Mouse (Mus musculus): ENCODE data around the gene Etv4. TPM values are rescaled to one million over a fixed set of nuclear protein-coding genes. Genes with fewer than 3 reads are reported as not detected.

The Etv4 gene
- polyA plus RNA-seq, 1 experiment from 2014 or later, result 25.9 TPM

- 10% methylated on average over 15 of the region's 15 CpGs for whole genome bisulfite sequencing
- no peak for ATAC-seq (ENCODE audit: low FRiP score)
- peaks cover 20% of the 10 kb centered on the region for H3K27me3 ChIP-seq (replicated peaks)
- no peak overlapping the region for H3K4me3 ChIP-seq (replicated peaks)
- H3K27ac ChIP-seq (replicated peaks), result no peak overlapping the region
- H3K9ac ChIP-seq (replicated peaks), result no peak overlapping the region
- H3K4me1 ChIP-seq, result peaks cover 24% of the 10 kb centered on the region
- H3K36me3 ChIP-seq, result no peaks in the 10 kb centered on the region
- H3K9me3 ChIP-seq (replicated peaks), result no peaks in the 10 kb centered on the region
- H3K4me2 ChIP-seq, result no peak overlapping the region
Observed at GRCm38 (mm10) chr11:101809060-101809828, 24.1 kb upstream of the Etv4 start.

GRCm38 (mm10) chr11:101807266-101807665, 22.1 kb upstream of the Etv4 start:
- ATAC-seq (ENCODE audit: low FRiP score), result no peak
- no peak overlapping the region for H3K4me3 ChIP-seq (replicated peaks)
- no peak overlapping the region for H3K27ac ChIP-seq (replicated peaks)
- H3K27me3 ChIP-seq (replicated peaks), result peaks cover 16% of the 10 kb centered on the region
- H3K4me1 ChIP-seq, result peaks cover 15% of the 10 kb centered on the region; the same call in 1 of the 2 replicates
- H3K4me2 ChIP-seq, result no peak overlapping the region
- no peaks in the 10 kb centered on the region for H3K9me3 ChIP-seq (replicated peaks)
- 86% methylated on average over 10 of the region's 10 CpGs for WGBS
- no peak overlapping the region for H3K9ac ChIP-seq (replicated peaks)
- no peaks in the 10 kb centered on the region for H3K36me3 ChIP-seq

GRCm38 (mm10) chr11:101806741-101807140, 21.6 kb upstream of the Etv4 start:
- Histone ChIP-seq H3K4me1 (peaks cover 15% of the 10 kb centered on the region; the same call in 1 of the 2 replicates), H3K4me3 (replicated peaks) (no peak overlapping the region), H3K9me3 (replicated peaks) (no peaks in the 10 kb centered on the region), H3K36me3 (no peaks in the 10 kb centered on the region), H3K9ac (replicated peaks) (no peak overlapping the region), H3K4me2 (no peak overlapping the region), H3K27ac (replicated peaks) (no peak overlapping the region), H3K27me3 (replicated peaks) (peaks cover 16% of the 10 kb centered on the region)
- 58% methylated on average over 12 of the region's 12 CpGs for WGBS
- no peak for ATAC-seq (ENCODE audit: low FRiP score)

GRCm38 (mm10) chr11:101805113-101805704, 20.0 kb upstream of the Etv4 start:
- Histone ChIP-seq H3K27ac (replicated peaks) (no peak overlapping the region), H3K36me3 (no peaks in the 10 kb centered on the region), H3K4me1 (peaks cover 14% of the 10 kb centered on the region; the same call in 1 of the 2 replicates), H3K27me3 (replicated peaks) (peaks cover 10% of the 10 kb centered on the region), H3K4me3 (replicated peaks) (no peak overlapping the region), H3K9ac (replicated peaks) (no peak overlapping the region), H3K4me2 (no peak overlapping the region), H3K9me3 (replicated peaks) (no peaks in the 10 kb centered on the region)
- no peak for ATAC-seq (ENCODE audit: low FRiP score)
- 90% methylated on average over 8 of the region's 8 CpGs for WGBS

GRCm38 (mm10) chr11:101801386-101801785, 16.2 kb upstream of the Etv4 start:
- Histone ChIP-seq H3K36me3 (no peaks in the 10 kb centered on the region), H3K9me3 (replicated peaks) (no peaks in the 10 kb centered on the region), H3K9ac (replicated peaks) (no peak overlapping the region), H3K4me2 (no peak overlapping the region), H3K27me3 (replicated peaks) (no peaks in the 10 kb centered on the region), H3K4me3 (replicated peaks) (no peak overlapping the region), H3K4me1 (peaks cover 3% of the 10 kb centered on the region; the same call in 1 of the 2 replicates), H3K27ac (replicated peaks) (no peak overlapping the region)
- no peak for ATAC-seq (ENCODE audit: low FRiP score)
- WGBS, result 6% methylated on average over 5 of the region's 5 CpGs

GRCm38 (mm10) chr11:101798083-101798482, 12.9 kb upstream of the Etv4 start:
- WGBS, result 39% methylated on average over 8 of the region's 8 CpGs
- H3K27me3 ChIP-seq (replicated peaks), result no peaks in the 10 kb centered on the region
- no peak overlapping the region for H3K4me3 ChIP-seq (replicated peaks)
- no peaks in the 10 kb centered on the region for H3K36me3 ChIP-seq
- H3K4me1 ChIP-seq, result peaks cover 3% of the 10 kb centered on the region; the same call in 1 of the 2 replicates
- H3K27ac ChIP-seq (replicated peaks), result no peak overlapping the region
- H3K4me2 ChIP-seq, result no peak overlapping the region
- ATAC-seq (ENCODE audit: low FRiP score), result no peak
- no peak overlapping the region for H3K9ac ChIP-seq (replicated peaks)
- H3K9me3 ChIP-seq (replicated peaks), result no peaks in the 10 kb centered on the region

GRCm38 (mm10) chr11:101797355-101797754, 12.2 kb upstream of the Etv4 start:
- peaks cover 3% of the 10 kb centered on the region; the same call in 1 of the 2 replicates for H3K4me1 ChIP-seq
- H3K4me2 ChIP-seq, result no peak overlapping the region
- no peak for ATAC-seq (ENCODE audit: low FRiP score)
- H3K4me3 ChIP-seq (replicated peaks), result no peak overlapping the region
- H3K9ac ChIP-seq (replicated peaks), result no peak overlapping the region
- H3K27ac ChIP-seq (replicated peaks), result no peak overlapping the region
- H3K27me3 ChIP-seq (replicated peaks), result no peaks in the 10 kb centered on the region
- H3K9me3 ChIP-seq (replicated peaks), result no peaks in the 10 kb centered on the region
- WGBS, result 92% methylated on average over 2 of the region's 2 CpGs
- no peaks in the 10 kb centered on the region for H3K36me3 ChIP-seq

GRCm38 (mm10) chr11:101790811-101791526, 5.8 kb upstream of the Etv4 start:
- H3K4me1 ChIP-seq, result peaks cover 28% of the 10 kb centered on the region
- H3K27ac ChIP-seq (replicated peaks), result peak overlapping the region; percentile 73
- 36% methylated on average over 19 of the region's 19 CpGs for WGBS
- H3K4me3 ChIP-seq (replicated peaks), result no peak overlapping the region
- H3K36me3 ChIP-seq, result no peaks in the 10 kb centered on the region
- H3K4me2 ChIP-seq, result peak overlapping the region; percentile 30
- H3K9me3 ChIP-seq (replicated peaks), result no peaks in the 10 kb centered on the region
- no peak overlapping the region for H3K9ac ChIP-seq (replicated peaks)
- H3K27me3 ChIP-seq (replicated peaks), result peaks cover 28% of the 10 kb centered on the region
- peak; percentile 66 for ATAC-seq (ENCODE audit: low FRiP score)

- Histone ChIP-seq H3K4me2 (no peak overlapping the region), H3K9ac (replicated peaks) (no peak overlapping the region), H3K27me3 (replicated peaks) (peaks cover 59% of the 10 kb centered on the region), H3K4me1 (peaks cover 52% of the 10 kb centered on the region), H3K9me3 (replicated peaks) (no peaks in the 10 kb centered on the region), H3K36me3 (no peaks in the 10 kb centered on the region), H3K27ac (replicated peaks) (no peak overlapping the region), H3K4me3 (replicated peaks) (no peak overlapping the region)
- 63% methylated on average over 1 of the region's 1 CpGs for WGBS
- ATAC-seq (ENCODE audit: low FRiP score), result no peak
Observed at GRCm38 (mm10) chr11:101787432-101787831, 2.3 kb upstream of the Etv4 start.

GRCm38 (mm10) chr11:101786651-101787050, 1.5 kb upstream of the Etv4 start:
- 55% methylated on average over 7 of the region's 7 CpGs for WGBS
- H3K4me1 ChIP-seq, result peaks cover 46% of the 10 kb centered on the region
- H3K27me3 ChIP-seq (replicated peaks), result peaks cover 67% of the 10 kb centered on the region
- H3K36me3 ChIP-seq, result no peaks in the 10 kb centered on the region
- ATAC-seq (ENCODE audit: low FRiP score), result no peak
- no peak overlapping the region for H3K4me2 ChIP-seq
- H3K9ac ChIP-seq (replicated peaks), result no peak overlapping the region
- H3K9me3 ChIP-seq (replicated peaks), result no peaks in the 10 kb centered on the region
- no peak overlapping the region for H3K4me3 ChIP-seq (replicated peaks)
- no peak overlapping the region for H3K27ac ChIP-seq (replicated peaks)

- Histone ChIP-seq H3K4me2 (peak overlapping the region; percentile 100), H3K4me3 (replicated peaks) (peak overlapping the region; percentile 55), H3K27me3 (replicated peaks) (peaks cover 71% of the 10 kb centered on the region), H3K36me3 (no peaks in the 10 kb centered on the region), H3K27ac (replicated peaks) (no peak overlapping the region), H3K9me3 (replicated peaks) (no peaks in the 10 kb centered on the region), H3K4me1 (peaks cover 38% of the 10 kb centered on the region), H3K9ac (replicated peaks) (no peak overlapping the region)
- no peak for ATAC-seq (ENCODE audit: low FRiP score)
- 19% methylated on average over 7 of the region's 7 CpGs for WGBS
Observed at GRCm38 (mm10) chr11:101785852-101786205, 658 bp upstream of the Etv4 start.

All from neural tube, embryonic 15.5 days (tissue).